Mouse (Mus musculus): Measurements from ENCODE around the gene Uvrag. TPM values are rescaled to one million over a fixed set of nuclear protein-coding genes. Genes with fewer than 3 reads are reported as not detected.
A peak's percentile ranks its signal among the peaks of the same experiment; 100 is the strongest.

Uvrag gene
- polyA plus RNA-seq, 1 experiment from 2014 or later = 15.7 TPM

DNA sequence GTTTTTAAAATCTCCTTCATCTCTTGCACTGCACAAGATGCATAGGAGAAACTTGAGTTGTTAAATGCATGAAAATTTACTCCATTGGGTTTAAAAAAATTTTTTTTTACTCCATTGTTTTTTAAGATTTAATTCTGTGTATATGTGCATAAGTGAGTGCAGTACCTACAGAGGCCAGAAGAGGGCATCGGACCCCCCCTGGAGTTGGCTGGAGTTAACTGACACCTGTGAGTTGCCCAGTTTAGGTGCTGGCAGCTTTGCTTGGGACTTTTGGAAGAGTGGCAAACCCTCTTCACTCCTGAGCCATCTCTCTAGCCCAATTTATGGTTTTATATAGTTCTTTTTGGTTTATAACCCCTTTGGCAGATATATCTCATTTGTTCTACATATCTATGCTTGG, 239.8 kb downstream of the Uvrag start:
- ATAC-seq (ENCODE audit: low FRiP score, low read depth) = no peak
- H3K36me3 ChIP-seq = no peaks in the 10 kb centered on the region
- no peak overlapping the region for H3K27ac ChIP-seq
- no peaks in the 10 kb centered on the region for H3K9me3 ChIP-seq
- no peak overlapping the region for H3K4me3 ChIP-seq
- H3K4me2 ChIP-seq (replicated peaks) = no peak overlapping the region
- peaks cover 62% of the 10 kb centered on the region for H3K4me1 ChIP-seq
- WGBS = 95% methylated on average over 1 of the region's 1 CpGs
- no peak overlapping the region for H3K9ac ChIP-seq
- H3K27me3 ChIP-seq = peaks cover 49% of the 10 kb centered on the region

DNA sequence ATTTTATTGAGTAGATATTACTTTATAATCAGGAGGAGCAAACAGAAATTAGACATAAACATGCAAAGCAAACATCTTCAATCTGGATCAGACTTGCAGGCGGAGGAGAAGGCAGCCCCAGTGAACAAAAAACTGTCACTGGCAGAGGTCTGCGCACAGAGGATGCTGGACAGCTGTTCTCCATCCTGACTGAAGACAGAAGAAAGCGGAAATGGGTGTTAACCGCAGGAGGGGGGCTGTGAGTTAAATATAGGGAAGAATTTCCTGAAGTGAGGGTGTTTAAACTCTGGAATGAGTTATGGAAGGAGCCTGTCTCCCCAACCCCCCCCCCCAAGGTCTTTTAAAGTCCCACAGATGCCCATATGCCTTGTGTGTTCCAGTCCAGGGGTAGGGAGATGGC, 241.1 kb downstream of the Uvrag start:
- Histone ChIP-seq H3K9ac (no peak overlapping the region), H3K27me3 (peaks cover 38% of the 10 kb centered on the region), H3K36me3 (no peaks in the 10 kb centered on the region), H3K4me2 (replicated peaks) (0 out of 2 replicates have a peak overlapping the region, but pooled peaks have one; percentile 2), H3K27ac (no peak overlapping the region; the same call in 1 of the 2 replicates), H3K4me3 (no peak overlapping the region), H3K4me1 (peaks cover 62% of the 10 kb centered on the region), H3K9me3 (no peaks in the 10 kb centered on the region)
- WGBS = 31% methylated on average over 4 of the region's 4 CpGs
- ATAC-seq (ENCODE audit: low FRiP score, low read depth) = no peak

DNA sequence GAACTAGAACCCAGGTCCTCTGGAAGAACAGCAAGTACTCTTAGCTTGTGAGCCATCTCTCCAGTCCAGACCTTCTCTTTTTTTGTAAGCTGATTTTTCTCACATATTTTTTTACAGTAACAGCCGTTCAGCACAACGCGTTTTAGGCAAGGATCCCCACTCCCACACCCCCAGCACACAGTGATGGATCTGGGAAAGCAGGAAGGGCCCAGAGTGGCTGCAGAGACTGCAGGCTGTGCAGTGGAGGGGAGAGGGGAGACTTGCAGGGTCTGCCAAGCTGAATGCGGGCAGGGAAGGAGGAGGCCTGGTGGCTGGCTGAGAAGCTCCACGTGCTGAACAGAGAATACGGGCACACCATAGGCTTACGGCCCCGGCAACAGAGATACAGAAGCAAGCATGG, 243.6 kb downstream of the Uvrag start:
- H3K4me1 ChIP-seq = peaks cover 58% of the 10 kb centered on the region
- WGBS = 92% methylated on average over 8 of the region's 8 CpGs

DNA sequence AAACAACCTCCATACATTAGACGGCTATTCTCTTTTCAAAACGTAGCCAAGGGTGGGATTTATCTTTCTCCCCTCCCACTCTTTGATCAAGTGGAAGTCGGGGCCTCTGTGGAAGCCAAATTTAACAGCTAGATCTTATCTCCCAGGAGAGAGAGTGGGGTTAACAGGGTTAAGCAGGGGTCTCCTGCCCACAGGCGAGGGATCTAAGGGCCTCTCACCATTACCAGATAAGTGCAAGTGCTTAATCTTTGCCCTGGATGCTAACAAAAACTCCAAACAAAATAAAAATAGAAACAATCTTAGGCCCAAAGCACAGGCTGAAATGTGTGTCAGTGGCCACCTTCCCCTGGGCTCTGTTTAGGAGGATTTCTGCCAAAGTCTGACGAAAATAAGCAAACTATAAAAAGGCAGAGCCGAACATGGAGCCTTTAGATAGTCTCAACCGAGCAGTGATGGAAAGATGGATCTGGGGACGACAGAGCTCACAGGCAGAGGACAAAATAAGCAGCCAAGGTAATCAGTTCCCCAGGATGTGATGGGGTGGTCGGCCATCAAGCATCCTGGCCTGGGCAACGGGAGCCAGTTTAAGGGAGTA, 245.3 kb downstream of the Uvrag start:
- H3K9ac ChIP-seq = no peak overlapping the region
- WGBS = 21% methylated on average over 10 of the region's 10 CpGs
- H3K36me3 ChIP-seq = no peaks in the 10 kb centered on the region
- H3K4me2 ChIP-seq (replicated peaks) = no peak overlapping the region
- H3K27ac ChIP-seq = peak overlapping the region; percentile 39; the same call in 1 of the 2 replicates
- H3K4me3 ChIP-seq = no peak overlapping the region
- H3K9me3 ChIP-seq = no peaks in the 10 kb centered on the region
- peaks cover 67% of the 10 kb centered on the region for H3K4me1 ChIP-seq
- no peak; the same call in 1 of the 2 replicates for ATAC-seq (ENCODE audit: low FRiP score, low read depth)
- peaks cover 24% of the 10 kb centered on the region for H3K27me3 ChIP-seq

More for the DNA sequence above, 243.6 kb downstream of the Uvrag start:
- H3K27me3 ChIP-seq = peaks cover 25% of the 10 kb centered on the region
- no peaks in the 10 kb centered on the region for H3K36me3 ChIP-seq
- no peak overlapping the region for H3K9ac ChIP-seq
- no peak overlapping the region for H3K4me3 ChIP-seq
- no peak overlapping the region for H3K4me2 ChIP-seq (replicated peaks)
- no peaks in the 10 kb centered on the region for H3K9me3 ChIP-seq
- no peak for ATAC-seq (ENCODE audit: low FRiP score, low read depth)
- peak overlapping the region; percentile 69; the same call in 1 of the 2 replicates for H3K27ac ChIP-seq

DNA sequence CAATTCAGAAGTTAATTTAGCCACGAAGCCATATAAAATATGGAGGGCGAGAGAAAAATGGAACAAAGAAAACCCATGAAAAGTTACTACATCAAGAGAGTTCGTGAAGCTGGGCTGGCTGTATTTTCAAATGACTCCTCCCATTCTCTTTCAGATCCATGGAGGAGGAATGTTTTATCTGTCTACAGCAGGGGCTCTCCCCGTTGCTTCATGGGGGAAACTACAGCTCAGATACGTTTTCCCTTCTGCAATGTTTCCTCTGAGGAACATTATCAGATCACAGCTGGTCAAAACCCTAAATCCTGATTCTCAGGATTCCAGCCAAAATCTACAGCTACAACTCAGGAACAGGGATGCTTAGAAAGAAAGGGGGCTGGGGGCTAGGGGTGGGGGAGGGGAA, 246.2 kb downstream of the Uvrag start:
- H3K4me3 ChIP-seq = no peak overlapping the region
- no peak overlapping the region for H3K4me2 ChIP-seq (replicated peaks)
- H3K9me3 ChIP-seq = no peaks in the 10 kb centered on the region
- peaks cover 67% of the 10 kb centered on the region for H3K4me1 ChIP-seq
- H3K27ac ChIP-seq = peak overlapping the region; percentile 52; the same call in 1 of the 2 replicates
- peaks cover 24% of the 10 kb centered on the region for H3K27me3 ChIP-seq
- no peaks in the 10 kb centered on the region for H3K36me3 ChIP-seq
- H3K9ac ChIP-seq = no peak overlapping the region
- 36% methylated on average over 5 of the region's 5 CpGs for WGBS
- no peak for ATAC-seq (ENCODE audit: low FRiP score, low read depth)

DNA sequence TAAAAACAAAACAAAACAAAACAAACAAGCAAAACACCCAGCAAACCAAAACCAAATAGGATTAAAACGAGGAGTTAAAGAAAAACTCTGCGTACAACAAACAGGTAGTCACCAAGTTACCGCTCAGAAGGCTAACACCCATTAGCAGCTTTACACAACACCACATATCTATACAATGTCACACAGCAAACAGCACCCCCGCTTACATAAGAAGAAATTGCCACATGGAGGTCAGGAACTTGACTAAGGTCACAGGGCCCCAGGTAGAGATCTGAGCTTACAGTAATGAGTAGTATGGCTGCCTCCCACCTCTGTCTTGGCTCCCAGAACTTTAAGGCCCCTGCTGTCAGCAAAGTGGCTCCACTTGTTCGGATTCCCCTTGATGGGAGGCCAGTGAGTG, 246.6 kb downstream of the Uvrag start:
- Histone ChIP-seq H3K27ac (peak overlapping the region; percentile 52; the same call in 1 of the 2 replicates), H3K4me2 (replicated peaks) (no peak overlapping the region), H3K9me3 (no peaks in the 10 kb centered on the region), H3K4me1 (peaks cover 68% of the 10 kb centered on the region), H3K9ac (no peak overlapping the region), H3K27me3 (peaks cover 24% of the 10 kb centered on the region), H3K36me3 (no peaks in the 10 kb centered on the region), H3K4me3 (no peak overlapping the region)
- ATAC-seq (ENCODE audit: low FRiP score, low read depth) = no peak
- 89% methylated on average over 5 of the region's 5 CpGs for WGBS

DNA sequence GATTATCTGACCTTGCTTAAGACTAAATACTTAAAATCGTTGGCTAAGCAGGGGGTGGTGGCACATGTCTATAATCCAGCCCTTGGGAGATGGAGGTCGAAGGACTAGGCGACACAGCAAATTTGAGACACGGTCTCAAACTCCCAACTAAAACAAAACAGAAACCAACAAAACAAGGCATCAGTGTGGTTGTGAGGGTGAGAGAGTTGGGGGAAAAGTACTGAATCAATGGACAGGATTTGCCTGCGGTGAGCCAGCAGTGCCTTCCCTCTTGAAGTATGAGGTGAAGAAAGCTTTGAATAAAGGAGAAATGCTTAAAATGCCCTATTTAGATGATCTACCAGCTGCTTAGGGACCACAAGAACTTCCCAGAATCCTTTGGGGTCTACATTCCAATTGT, 247.8 kb downstream of the Uvrag start:
- Histone ChIP-seq H3K4me3 (no peak overlapping the region), H3K4me1 (peaks cover 72% of the 10 kb centered on the region), H3K27ac (no peak overlapping the region), H3K4me2 (replicated peaks) (no peak overlapping the region), H3K36me3 (peaks cover 2% of the 10 kb centered on the region; the same call in 1 of the 2 replicates), H3K27me3 (peaks cover 20% of the 10 kb centered on the region), H3K9me3 (no peaks in the 10 kb centered on the region), H3K9ac (no peak overlapping the region)
- 82% methylated on average over 5 of the region's 5 CpGs for WGBS
- no peak for ATAC-seq (ENCODE audit: low FRiP score, low read depth)

DNA sequence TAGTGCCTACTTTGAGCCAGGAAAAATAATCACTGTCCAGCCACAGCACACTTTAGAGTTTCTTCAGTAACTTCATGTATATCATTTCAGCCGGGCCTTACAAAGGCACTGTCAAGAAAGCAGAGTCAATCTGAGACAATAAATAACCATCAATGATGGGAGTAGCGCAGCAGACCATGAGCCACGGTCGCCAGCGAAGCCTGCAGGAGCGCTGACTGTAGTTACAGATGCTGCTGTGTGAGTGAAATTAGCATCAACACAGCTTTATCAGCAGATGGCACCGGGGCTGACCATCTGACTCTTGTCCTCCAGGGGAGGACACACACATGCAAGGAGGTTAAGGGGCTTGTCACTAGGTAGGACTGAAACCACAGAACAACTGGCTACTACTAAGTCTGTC, 251.7 kb downstream of the Uvrag start:
- H3K4me3 ChIP-seq = no peak overlapping the region
- H3K4me1 ChIP-seq = peaks cover 43% of the 10 kb centered on the region
- H3K36me3 ChIP-seq = peaks cover 12% of the 10 kb centered on the region
- H3K27ac ChIP-seq = no peak overlapping the region
- H3K9ac ChIP-seq = no peak overlapping the region
- ATAC-seq (ENCODE audit: low FRiP score, low read depth) = no peak
- peaks cover 30% of the 10 kb centered on the region for H3K27me3 ChIP-seq
- no peak overlapping the region for H3K4me2 ChIP-seq (replicated peaks)
- 62% methylated on average over 7 of the region's 7 CpGs for WGBS
- H3K9me3 ChIP-seq = no peaks in the 10 kb centered on the region

DNA sequence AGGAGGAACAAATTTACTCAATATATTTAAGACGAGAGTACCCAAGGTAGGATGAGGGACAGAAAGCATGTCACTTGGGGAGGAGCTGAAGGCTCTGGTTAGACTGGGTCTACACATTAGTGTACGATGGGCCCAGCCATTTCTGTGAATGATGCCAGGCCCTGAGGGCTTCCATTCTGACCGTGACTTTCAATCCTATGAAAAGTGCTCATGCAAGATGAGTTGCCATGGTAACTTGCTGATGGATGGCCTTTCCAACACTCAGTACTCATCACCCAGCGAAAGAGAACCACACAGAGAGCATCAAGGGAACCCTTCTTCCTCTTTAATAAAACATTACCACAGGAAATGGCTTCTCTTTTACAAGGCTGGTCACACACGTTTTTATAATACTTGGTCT, 252.1 kb downstream of the Uvrag start:
- H3K27ac ChIP-seq = no peak overlapping the region
- peaks cover 28% of the 10 kb centered on the region for H3K27me3 ChIP-seq
- H3K4me1 ChIP-seq = peaks cover 41% of the 10 kb centered on the region
- ATAC-seq (ENCODE audit: low FRiP score, low read depth) = no peak
- H3K4me3 ChIP-seq = no peak overlapping the region
- H3K9ac ChIP-seq = no peak overlapping the region
- no peak overlapping the region for H3K4me2 ChIP-seq (replicated peaks)
- peaks cover 12% of the 10 kb centered on the region for H3K36me3 ChIP-seq
- no peaks in the 10 kb centered on the region for H3K9me3 ChIP-seq
- WGBS = 51% methylated on average over 5 of the region's 5 CpGs

DNA sequence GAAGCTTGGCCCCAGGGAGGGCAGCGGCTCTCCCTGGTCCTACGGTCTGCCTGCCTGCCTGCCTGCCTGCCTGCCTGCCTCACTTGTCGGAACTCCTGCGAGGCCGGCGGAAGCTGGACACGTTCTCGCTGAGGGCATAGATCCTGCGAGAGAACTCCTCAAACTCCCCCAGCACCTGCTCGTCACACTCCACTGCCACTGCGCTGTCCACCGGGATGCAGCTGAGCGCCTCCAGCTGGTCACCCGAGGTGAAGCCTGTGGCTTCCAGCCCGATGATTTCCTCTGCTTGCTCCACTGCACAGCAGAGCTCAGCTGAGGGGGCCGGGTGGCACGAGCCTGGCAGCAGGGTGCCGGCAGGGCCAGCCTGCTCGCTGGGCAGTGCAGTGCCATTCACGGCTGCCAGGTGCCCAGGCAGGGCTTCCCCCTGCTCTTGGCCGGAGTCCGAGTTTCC, 253.1 kb downstream of the Uvrag start:
- ATAC-seq (ENCODE audit: low FRiP score, low read depth) = no peak
- peaks cover 41% of the 10 kb centered on the region for H3K4me1 ChIP-seq
- no peak overlapping the region for H3K9ac ChIP-seq
- no peak overlapping the region for H3K4me2 ChIP-seq (replicated peaks)
- H3K9me3 ChIP-seq = no peaks in the 10 kb centered on the region
- H3K27ac ChIP-seq = no peak overlapping the region
- no peak overlapping the region for H3K4me3 ChIP-seq
- 64% methylated on average over 22 of the region's 22 CpGs for WGBS
- peaks cover 26% of the 10 kb centered on the region for H3K27me3 ChIP-seq
- H3K36me3 ChIP-seq = peaks cover 12% of the 10 kb centered on the region

DNA sequence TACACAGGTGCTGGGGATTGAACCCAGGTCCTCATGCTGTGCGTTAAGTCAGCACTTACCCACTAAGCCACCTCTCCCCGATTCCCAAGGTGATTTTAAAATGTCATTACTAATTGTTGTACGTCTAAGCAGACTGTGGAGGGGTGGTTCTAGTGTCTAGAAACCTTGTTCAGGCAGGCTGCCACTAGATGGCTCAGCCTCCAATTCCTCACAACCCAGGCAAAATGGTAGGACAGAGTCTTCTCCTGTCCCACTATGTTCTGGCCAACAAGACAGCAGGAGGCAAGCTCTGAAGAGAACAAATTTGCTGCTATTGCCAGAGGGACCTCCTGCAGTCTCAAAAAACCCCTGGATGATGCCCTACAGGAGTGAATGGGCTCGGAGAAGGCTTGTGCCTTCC, 259.1 kb downstream of the Uvrag start:
- H3K36me3 ChIP-seq = no peaks in the 10 kb centered on the region
- H3K27me3 ChIP-seq = peaks cover 20% of the 10 kb centered on the region
- peaks cover 28% of the 10 kb centered on the region for H3K4me1 ChIP-seq
- no peak overlapping the region for H3K4me2 ChIP-seq (replicated peaks)
- WGBS = 55% methylated on average over 4 of the region's 4 CpGs
- ATAC-seq (ENCODE audit: low FRiP score, low read depth) = no peak
- no peak overlapping the region for H3K9ac ChIP-seq
- H3K9me3 ChIP-seq = no peaks in the 10 kb centered on the region
- no peak overlapping the region for H3K27ac ChIP-seq
- no peak overlapping the region for H3K4me3 ChIP-seq

DNA sequence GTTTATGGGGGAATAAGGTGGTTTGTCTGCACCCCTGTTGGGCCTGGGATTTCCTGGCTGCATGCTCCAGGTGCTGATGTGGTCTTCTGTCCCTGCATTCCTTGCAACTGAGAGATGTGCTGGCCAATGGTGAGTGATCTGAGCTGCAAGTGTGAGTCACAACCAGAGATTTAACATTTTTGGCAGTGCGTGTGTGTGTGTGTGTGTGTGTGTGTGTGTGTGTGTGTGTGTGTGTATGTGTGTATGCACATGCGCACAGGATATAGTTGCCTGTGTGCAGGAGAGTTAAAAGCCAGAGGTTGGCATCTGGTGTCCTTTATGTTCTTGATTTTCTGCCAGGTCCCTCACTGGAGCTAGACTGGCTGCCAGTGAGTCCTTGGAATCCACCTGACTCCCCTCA, 261.8 kb downstream of the Uvrag start:
- Histone ChIP-seq H3K36me3 (no peaks in the 10 kb centered on the region), H3K27me3 (peaks cover 9% of the 10 kb centered on the region), H3K4me2 (replicated peaks) (no peak overlapping the region), H3K4me3 (no peak overlapping the region), H3K27ac (no peak overlapping the region; the same call in 1 of the 2 replicates), H3K9ac (no peak overlapping the region), H3K9me3 (no peaks in the 10 kb centered on the region), H3K4me1 (peaks cover 53% of the 10 kb centered on the region)
- ATAC-seq (ENCODE audit: low FRiP score, low read depth) = no peak
- 64% methylated on average over 2 of the region's 2 CpGs for WGBS

DNA sequence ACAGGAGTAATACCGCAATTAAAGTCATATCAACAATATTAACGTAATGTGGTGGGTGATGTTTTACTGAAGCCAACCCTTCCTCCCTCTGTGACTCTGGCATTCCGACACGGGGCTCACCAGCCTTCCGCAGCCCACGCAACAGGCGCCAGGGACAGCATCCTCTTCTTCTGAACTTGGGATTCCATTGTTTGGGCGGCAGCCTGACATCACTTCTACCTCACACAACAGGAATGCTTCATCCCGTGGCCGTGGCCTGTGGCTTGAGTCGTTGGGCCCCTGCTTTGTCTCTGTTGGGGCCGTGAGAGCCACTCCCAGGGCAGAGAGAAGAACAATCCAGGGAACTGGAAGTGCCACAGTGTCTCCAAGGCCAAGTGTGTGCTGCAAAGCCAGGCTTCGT, 264.8 kb downstream of the Uvrag start:
- Histone ChIP-seq H3K4me1 (peaks cover 70% of the 10 kb centered on the region), H3K9ac (no peak overlapping the region), H3K36me3 (no peaks in the 10 kb centered on the region), H3K27ac (peak overlapping the region; percentile 63; the same call in 1 of the 2 replicates), H3K4me3 (no peak overlapping the region), H3K27me3 (peaks cover 13% of the 10 kb centered on the region), H3K4me2 (replicated peaks) (peak overlapping the region; percentile 46), H3K9me3 (no peaks in the 10 kb centered on the region)
- WGBS = 15% methylated on average over 13 of the region's 13 CpGs
- no peak for ATAC-seq (ENCODE audit: low FRiP score, low read depth)
